Mouse (Mus musculus) cerebellum, adult 2 months (tissue): Measurements from ENCODE around the gene Supv3l1. TPM values are rescaled to one million over a fixed set of nuclear protein-coding genes. Genes with fewer than 3 reads are reported as not detected.
"Not testable (repeated sequence)": the region's sequence is repeated elsewhere in the genome, so short reads cannot be mapped to it uniquely, and the experiment has no call there.

Experiments used
- DNase-seq, 2 experiments: peaks; one replicate each; pipeline ENCODE4 v3.0.0; 2021
- H3K27ac ChIP-seq: fragments of 200-500 bp; 2 replicates; pipeline ENCODE4 v1.5.1; 2012; ENCODE audit warnings: low read length, control low read depth, inconsistent platforms; ENCODE audit not compliant: insufficient read depth
- H3K27me3 ChIP-seq: fragments of 200-500 bp; 2 replicates; pipeline ENCODE4 v1.6.1; 2012; ENCODE audit warnings: inconsistent platforms, mild to moderate bottlenecking, low read length, moderate library complexity; ENCODE audit not compliant: control insufficient read depth, insufficient read depth
- H3K4me1 ChIP-seq: fragments of 200-500 bp; 2 replicates; pipeline ENCODE4 v1.6.1; 2011; ENCODE audit warnings: low read length; ENCODE audit not compliant: control insufficient read depth, insufficient read depth
- H3K4me3 ChIP-seq: fragments of 200-500 bp; replicated peaks from 2 replicates; pipeline ENCODE3; 2011; ENCODE audit warnings: mild to moderate bottlenecking, low read depth, low read length, control low read depth; ENCODE audit not compliant: insufficient read depth
- CTCF ChIP-seq: fragments of 200-500 bp; IDR thresholded peaks from 2 replicates; pipeline ENCODE4 v1.5.1; 2011; ENCODE audit warnings: low read depth, mild to moderate bottlenecking, control low read depth, low read length, moderate library complexity, borderline replicate concordance; ENCODE audit not compliant: insufficient read depth
- POLR2A ChIP-seq: fragments of 200-500 bp; IDR thresholded peaks from 2 replicates; pipeline ENCODE4 v1.6.1; 2011; ENCODE audit warnings: low read length, control low read depth, borderline replicate concordance; ENCODE audit not compliant: insufficient read depth
- WGBS: fragments of 180-500 bp; shearing (Covaris S2); methylation state at CpG from one replicate; pipeline ENCODE4 v1.1.7; 2018; 5-methylcytosine and 5-hydroxymethylcytosine counted together
- polyA plus RNA-seq: library from polyadenylated mRNA; depleted of rRNA; stranded (reverse); fragments of >200 nt; gene quantifications from 2 replicates; pipeline ENCODE4 v1.2.3, GENCODE M21; 2012

The Supv3l1 gene
- polyA plus RNA-seq, 1 experiment = 37.3 TPM

- Histone ChIP-seq H3K4me1 (no peaks in the 10 kb centered on the region), H3K27me3 (no peaks in the 10 kb centered on the region), H3K4me3 (no peak overlapping the region), H3K27ac (no peak overlapping the region)
- DNase-seq = no peak
- TF ChIP-seq POLR2A = no peak
- no peak for TF ChIP-seq CTCF
- 92% methylated on average over 10 of the region's 10 CpGs for WGBS
These were observed 25.4 kb upstream of the Supv3l1 start for GRCm38 (mm10) chr10:62474944-62475343.

- no peak for TF ChIP-seq CTCF
- TF ChIP-seq POLR2A = no peak
- Histone ChIP-seq H3K27ac (no peak overlapping the region), H3K4me1 (no peaks in the 10 kb centered on the region), H3K4me3 (no peak overlapping the region), H3K27me3 (no peaks in the 10 kb centered on the region)
- 62% methylated on average over 5 of the region's 5 CpGs for WGBS
- no peak for DNase-seq
These were observed 21.6 kb upstream of the Supv3l1 start for GRCm38 (mm10) chr10:62471105-62471504.

GRCm38 (mm10) chr10:62469736-62470135 lies 20.2 kb upstream of the Supv3l1 start:
- H3K4me1 ChIP-seq = no peaks in the 10 kb centered on the region
- H3K4me3 ChIP-seq = no peak overlapping the region
- 90% methylated on average over 4 of the region's 4 CpGs for WGBS
- no peak for TF ChIP-seq CTCF
- H3K27ac ChIP-seq = no peak overlapping the region
- DNase-seq = no peak
- no peaks in the 10 kb centered on the region for H3K27me3 ChIP-seq

- TF ChIP-seq CTCF (no peak), POLR2A (no peak)
- H3K27me3 ChIP-seq = no peaks in the 10 kb centered on the region
- no peaks in the 10 kb centered on the region for H3K4me1 ChIP-seq
- no peak for DNase-seq
- no peak overlapping the region for H3K4me3 ChIP-seq
- H3K27ac ChIP-seq = no peak overlapping the region
These were observed 11.8 kb upstream of the Supv3l1 start for GRCm38 (mm10) chr10:62461321-62461720.

GRCm38 (mm10) chr10:62452001-62452400 lies 2.5 kb upstream of the Supv3l1 start:
- not testable (repeated sequence) for H3K27ac ChIP-seq, H3K4me1 ChIP-seq, DNase-seq, H3K4me3 ChIP-seq, H3K27me3 ChIP-seq
- 64% methylated on average over 11 of the region's 11 CpGs for WGBS

GRCm38 (mm10) chr10:62450280-62450640 lies 722 bp upstream of the Supv3l1 start:
- H3K27me3 ChIP-seq = no peaks in the 10 kb centered on the region
- WGBS = 30% methylated on average over 18 of the region's 18 CpGs

GRCm38 (mm10) chr10:62430427-62430826 lies 19.1 kb downstream of the Supv3l1 start:
- H3K27ac ChIP-seq = no peak overlapping the region
- WGBS = 95% methylated on average over 5 of the region's 5 CpGs
- TF ChIP-seq CTCF = no peak
- H3K27me3 ChIP-seq = no peaks in the 10 kb centered on the region
- H3K4me3 ChIP-seq = no peak overlapping the region
- H3K4me1 ChIP-seq = no peaks in the 10 kb centered on the region
- no peak for DNase-seq

More at GRCm38 (mm10) chr10:62450280-62450640, 722 bp upstream of the Supv3l1 start:
- TF ChIP-seq POLR2A = no peak
- TF ChIP-seq CTCF = no peak
- peaks cover 3% of the 10 kb centered on the region; the same call in 1 of the 2 replicates for H3K4me1 ChIP-seq
- H3K4me3 ChIP-seq = peak overlapping the region; percentile 89
- H3K27ac ChIP-seq = peak overlapping the region; percentile 99
- no peak for DNase-seq

- no peaks in the 10 kb centered on the region for H3K4me1 ChIP-seq
- WGBS = 56% methylated on average over 9 of the region's 9 CpGs
- no peaks in the 10 kb centered on the region for H3K27me3 ChIP-seq
- no peak for DNase-seq
- no peak overlapping the region for H3K27ac ChIP-seq
- TF ChIP-seq POLR2A (no peak), CTCF (no peak)
- H3K4me3 ChIP-seq = no peak overlapping the region
These were observed 24.3 kb downstream of the Supv3l1 start for GRCm38 (mm10) chr10:62425081-62425871.

GRCm38 (mm10) chr10:62422255-62422654 lies 27.3 kb downstream of the Supv3l1 start, which contains the start of gene Hkdc1:
Gene Hkdc1, minus strand, starts transcription at chr10:62422491.
- DNase-seq = no peak
- Histone ChIP-seq H3K27me3 (no peaks in the 10 kb centered on the region), H3K4me3 (no peak within 1 kb of the TSS), H3K4me1 (no peaks in the 10 kb centered on the region), H3K27ac (no peak within 1 kb of the TSS)
- no peak for TF ChIP-seq POLR2A
- TF ChIP-seq CTCF = no peak
- 47% methylated on average over 15 of the region's 15 CpGs for WGBS
